Mouse (Mus musculus) thymus, postnatal 36 days (tissue): Measurements from ENCODE around the gene Bivm.

Experiments
- DNase-seq, 2 experiments: peaks; one replicate each; pipeline ENCODE4 v3.0.0; 2022; ENCODE audit warnings: mixed read lengths in 2 of 2

Bivm gene

GRCm38 (mm10) chr1:44178086-44178485 is 59.3 kb downstream of the Bivm start:
- no peak for DNase-seq

- DNase-seq = no peak
Observed at GRCm38 (mm10) chr1:44186396-44186795, 67.6 kb downstream of the Bivm start.
